Mouse (Mus musculus) ES-E14 (cell line): Measurements from ENCODE around the gene Ube2o.

ENCODE experiments used
- CHD2 ChIP-seq: IDR thresholded peaks from 2 replicates; pipeline ENCODE4 v1.6.1; 2014; ENCODE audit warnings: mild to moderate bottlenecking, low read depth, low read length, inconsistent platforms
- HCFC1 ChIP-seq: IDR thresholded peaks from 2 replicates; pipeline ENCODE4 v1.6.1; 2012; ENCODE audit warnings: low read length, inconsistent platforms, borderline replicate concordance; ENCODE audit not compliant: insufficient read depth
- MAFK ChIP-seq: IDR thresholded peaks from 2 replicates; pipeline ENCODE4 v1.6.1; 2014; ENCODE audit warnings: mild to moderate bottlenecking, low read depth, low read length, inconsistent platforms; ENCODE audit not compliant: insufficient read depth
- ZC3H11A ChIP-seq: IDR thresholded peaks from 2 replicates; pipeline ENCODE4 v1.6.1; 2012; ENCODE audit warnings: low read depth, mild to moderate bottlenecking, inconsistent platforms, low read length, borderline replicate concordance
- ZNF384 ChIP-seq: IDR thresholded peaks from 2 replicates; pipeline ENCODE4 v1.6.1; 2012; ENCODE audit warnings: low read depth, low read length, inconsistent platforms

DNA sequence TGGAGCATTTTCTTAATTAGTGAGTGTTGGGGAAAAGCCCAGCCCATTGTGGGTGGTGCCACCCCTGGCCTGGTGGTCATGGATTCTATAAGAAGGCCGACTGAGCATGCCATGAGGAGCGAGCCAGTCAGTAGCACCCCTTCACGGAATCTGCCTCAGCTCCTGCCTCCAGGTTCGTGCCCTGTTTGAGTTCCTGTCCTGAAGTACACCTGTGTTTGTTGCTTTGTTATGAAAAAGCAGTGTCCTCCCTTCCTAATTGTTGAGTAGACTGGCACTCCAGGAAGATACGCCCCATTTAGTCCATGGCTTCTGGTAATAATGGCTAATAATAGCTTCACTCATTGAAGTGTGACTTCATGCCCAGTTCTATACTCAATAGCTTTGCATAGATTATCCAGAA, 5.1 kb upstream of the Ube2o start, which contains the start of gene Aanat:
- TF ChIP-seq CHD2 (no peak), MAFK (no peak), ZC3H11A (no peak), HCFC1 (no peak), ZNF384 (no peak)
